Mouse (Mus musculus): ENCODE measurements around the gene Pgpep1.

The Pgpep1 gene

DNA sequence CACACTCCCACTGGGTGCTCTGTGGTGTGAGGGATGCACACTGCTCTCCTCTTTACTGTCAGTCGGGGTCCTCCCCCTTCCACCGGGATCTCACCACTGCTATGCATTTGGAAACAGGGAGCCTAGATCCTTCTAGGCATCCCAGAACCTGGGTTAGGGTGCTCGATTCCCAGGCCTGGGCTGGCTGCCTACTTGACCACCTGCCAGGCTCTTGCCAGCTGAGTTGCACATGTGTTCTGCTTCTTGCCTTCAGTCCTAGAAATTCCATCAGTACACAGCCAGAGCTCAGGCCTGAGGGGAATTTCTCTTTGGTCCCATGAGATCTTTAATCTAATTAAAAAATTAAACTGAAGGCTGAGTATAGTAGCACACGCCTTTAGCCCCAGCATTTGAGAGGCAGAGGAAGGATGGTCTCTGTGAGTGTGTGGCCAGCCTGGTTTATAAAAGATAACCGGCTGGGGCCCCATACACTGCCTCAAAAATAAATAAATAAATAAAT lies 29.8 kb upstream of the Pgpep1 start:
- DNase-seq, result peak in 1 of 2 experiments; percentile 43

DNA sequence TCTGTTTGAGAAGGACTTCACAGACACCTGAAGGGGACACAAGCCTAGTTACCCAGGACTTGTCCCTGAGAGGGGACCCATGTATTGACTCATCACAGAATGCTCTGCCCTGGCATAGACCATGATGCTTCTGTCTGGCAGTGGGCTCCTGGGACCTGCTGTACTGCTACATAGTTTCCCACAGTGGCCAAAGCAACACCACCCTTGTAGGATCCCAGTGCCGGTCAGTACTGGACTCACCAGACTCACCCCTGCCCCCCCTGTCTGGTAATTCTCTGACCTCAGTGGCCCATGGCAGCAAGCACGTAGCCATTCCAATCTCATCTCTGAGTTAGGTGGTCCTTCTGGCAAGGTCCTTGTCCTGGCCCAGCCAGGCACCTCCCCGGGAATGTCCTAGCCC lies 27.9 kb upstream of the Pgpep1 start:
- no peak for DNase-seq

DNA sequence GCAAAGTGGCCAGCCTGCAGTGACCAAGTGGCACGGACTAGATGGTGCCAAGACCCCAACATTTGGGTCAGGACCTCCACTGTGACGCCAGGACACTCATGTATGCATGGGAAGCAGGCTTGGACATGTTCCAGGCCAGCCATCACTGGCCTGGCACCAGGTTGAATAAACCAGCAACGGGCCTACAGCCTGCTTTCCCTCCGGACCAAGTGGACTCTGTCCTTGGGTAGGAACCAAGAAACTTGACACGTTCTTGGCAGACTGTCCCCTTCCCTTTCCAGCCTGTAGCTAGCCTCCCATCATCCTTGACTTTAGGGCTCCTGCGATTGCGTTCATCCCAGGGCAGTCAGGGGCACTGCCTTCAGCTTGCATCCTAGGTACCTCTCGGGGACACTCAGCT lies 27.4 kb upstream of the Pgpep1 start:
- peak; percentile 84 for DNase-seq

DNA sequence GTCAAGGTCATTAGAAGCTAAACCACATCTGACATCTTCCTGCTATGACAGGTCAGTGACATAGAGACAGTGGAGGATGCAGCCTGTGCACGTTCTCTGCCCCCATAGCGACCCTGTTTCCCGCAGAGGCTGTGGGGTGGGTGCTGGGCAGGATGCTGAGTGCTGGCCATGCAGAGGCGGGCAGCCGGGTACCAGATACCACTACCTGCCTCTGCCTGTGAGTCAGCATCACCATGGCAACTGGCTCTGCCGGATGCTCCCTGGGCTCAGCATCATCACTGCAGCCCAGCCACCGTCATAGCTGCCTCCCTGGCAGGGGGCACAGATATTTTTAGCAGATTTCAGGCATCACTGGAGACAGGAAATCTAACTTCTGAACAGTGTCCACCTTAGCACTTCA lies 24.1 kb upstream of the Pgpep1 start:
- DNase-seq, result no peak

DNA sequence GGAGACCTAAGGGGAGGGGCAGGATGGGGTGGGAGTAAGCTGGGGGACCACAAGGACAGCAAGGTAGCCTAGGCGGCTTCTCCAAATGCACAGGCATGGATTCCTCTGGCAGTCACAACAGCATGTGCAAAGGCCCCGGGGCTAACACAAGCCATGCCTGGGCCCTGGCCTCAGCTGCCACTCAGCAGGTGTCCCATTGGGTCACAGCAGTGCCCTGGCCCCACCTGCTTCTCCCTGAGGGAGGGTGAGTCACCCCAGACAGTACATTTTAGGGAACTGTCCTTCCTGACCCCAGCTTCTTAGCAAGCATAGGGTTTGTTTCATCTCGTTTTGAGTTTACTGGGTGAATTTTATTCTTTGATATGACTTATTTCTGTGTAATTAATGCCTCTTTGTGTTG lies 22.5 kb upstream of the Pgpep1 start:
- DNase-seq, result no peak

DNA sequence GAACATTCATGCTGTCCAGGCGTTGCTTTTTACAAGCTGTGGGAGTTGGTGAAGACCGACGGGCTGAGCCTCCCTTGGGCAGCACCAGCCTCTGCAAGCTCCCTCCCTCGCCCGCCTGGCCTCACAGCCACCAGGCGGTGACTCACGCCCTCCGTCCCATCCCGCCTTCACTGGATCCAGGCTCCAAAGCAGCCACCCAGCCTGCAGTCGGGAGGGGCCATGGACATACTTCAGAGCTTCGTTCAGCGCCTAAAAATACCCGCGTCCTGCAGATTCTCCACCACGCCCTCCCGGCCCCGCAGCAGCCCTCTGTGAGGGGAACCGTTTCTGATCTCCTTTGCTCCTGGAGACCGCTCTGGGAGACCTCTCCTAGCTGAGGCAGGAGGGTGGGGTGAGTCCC lies 22.0 kb upstream of the Pgpep1 start:
- DNase-seq, result no peak

DNA sequence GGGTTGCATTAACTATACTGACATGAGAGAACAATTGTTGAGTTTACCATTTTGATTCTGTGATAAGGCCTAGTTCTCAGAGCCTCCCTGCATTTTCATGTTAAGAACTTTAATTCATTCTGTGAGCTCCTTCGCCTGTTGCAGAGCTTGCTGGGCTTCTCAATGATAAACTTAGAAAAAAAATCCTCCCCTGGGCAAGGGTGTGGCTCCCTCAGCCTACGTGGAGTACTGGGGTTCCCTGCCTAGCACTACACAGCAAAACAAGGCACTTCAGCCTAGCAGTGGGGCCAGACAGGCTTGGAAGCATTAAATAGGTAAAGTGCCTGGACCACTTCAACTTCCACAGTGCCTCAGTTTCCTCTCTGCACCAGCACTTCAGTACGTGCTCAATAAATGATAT lies 21.2 kb upstream of the Pgpep1 start:
- DNase-seq, result no peak

DNA sequence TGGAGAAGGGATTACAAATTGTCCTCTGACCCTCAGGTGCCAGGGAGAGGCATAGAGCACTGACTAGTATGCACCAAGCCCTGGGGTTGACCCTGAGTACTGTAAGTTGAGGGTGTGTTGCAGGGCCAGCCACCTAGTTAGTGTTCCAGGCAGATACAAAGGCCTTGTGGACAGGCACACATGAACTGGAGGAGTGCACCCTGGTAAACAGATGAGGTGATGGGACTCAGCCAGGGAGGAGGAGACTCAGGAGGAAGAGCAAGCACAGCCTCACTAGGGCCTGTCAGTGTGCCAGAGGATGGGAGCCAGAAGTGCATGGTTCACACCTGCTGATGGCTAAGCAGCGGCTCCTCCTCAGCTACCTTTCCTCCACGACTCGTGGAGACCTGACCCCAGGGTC lies 19.9 kb upstream of the Pgpep1 start:
- no peak for DNase-seq

DNA sequence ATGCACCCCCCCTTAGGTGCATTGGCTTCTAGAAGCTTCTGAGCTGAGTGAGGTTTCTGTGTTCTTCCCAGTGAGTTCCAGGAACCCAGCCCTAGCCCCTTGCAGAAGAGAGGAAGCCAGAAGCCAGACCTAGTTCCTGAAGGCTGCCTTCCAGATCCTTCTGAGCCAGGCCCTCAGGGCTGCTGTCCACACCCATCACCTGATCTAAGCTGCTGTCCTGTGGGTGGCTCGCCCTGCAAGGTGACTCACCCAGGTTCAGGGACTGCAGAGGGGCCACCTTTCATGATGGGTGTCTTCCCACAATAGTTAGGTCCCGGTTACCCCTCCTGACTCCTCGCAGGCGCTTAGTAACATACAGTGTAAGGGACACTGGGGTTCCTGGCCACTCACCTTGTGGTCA lies 19.2 kb upstream of the Pgpep1 start:
- no peak for DNase-seq

DNA sequence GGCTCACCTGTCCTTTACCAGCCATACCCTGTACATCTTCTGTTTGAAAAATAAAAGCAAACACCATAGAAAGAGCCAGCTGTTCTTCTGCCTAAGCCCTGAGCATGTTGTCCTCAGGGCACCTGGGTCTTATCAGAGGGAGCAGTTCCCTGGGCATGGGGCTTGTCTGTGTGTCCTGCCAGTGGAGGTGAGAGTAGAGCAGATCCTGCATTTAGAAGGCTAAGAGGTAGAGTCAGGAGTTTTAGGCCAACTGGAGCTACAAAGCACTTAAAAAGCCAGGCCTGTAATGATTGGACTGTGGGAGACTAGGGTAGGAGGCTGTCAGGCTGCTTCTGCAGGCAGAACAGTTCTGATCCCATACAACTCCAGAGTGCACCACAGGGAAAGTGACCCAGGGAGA lies 18.5 kb upstream of the Pgpep1 start:
- no peak for DNase-seq

DNA sequence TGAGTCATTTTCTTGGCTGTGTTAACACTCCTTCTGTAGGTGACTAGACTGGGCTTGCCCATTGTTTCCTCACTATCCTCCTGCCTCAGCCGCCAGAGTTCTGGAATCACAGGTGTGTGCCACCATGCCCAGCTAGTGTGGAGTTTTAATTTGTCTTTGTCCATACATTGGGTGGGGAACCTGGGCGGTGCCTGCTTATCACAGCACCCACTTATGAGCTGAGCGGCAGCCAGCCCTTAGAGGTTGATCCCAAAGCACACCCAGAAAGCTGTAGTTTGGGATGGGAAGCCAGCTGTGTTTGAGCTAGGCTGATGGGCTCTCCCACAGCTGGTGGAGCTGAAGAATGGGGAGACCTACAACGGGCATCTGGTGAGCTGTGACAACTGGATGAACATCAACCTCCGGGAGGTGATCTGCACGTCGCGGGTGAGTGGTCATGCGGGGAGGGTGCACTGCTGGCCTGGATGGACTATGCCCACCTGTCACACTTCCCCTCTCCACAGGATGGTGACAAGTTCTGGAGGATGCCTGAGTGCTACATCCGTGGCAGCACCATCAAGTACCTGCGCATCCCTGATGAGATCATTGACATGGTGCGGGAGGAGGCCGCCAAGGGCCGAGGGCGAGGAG lies 17.4 kb upstream of the Pgpep1 start:
- no peak for DNase-seq

DNA sequence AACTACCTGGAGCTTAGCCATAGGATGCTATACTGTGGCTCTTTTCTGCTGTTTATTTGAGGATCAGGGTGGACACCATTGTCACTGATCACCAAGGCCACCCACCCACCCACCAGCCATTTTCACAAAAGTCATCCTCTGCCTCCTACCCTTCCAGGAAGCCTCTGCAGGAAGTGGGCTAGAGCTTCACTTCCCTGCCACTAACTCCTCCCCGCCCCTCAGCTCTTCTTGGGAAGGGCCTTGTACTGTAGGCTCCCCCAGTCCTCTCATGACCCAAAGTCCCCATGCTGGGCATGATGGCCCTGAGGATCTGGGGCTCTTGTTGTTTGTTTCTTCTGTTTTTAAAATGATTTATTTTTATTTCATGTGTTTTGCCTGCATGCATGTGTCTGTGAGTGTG lies 15.1 kb upstream of the Pgpep1 start:
- DNase-seq, result no peak

DNA sequence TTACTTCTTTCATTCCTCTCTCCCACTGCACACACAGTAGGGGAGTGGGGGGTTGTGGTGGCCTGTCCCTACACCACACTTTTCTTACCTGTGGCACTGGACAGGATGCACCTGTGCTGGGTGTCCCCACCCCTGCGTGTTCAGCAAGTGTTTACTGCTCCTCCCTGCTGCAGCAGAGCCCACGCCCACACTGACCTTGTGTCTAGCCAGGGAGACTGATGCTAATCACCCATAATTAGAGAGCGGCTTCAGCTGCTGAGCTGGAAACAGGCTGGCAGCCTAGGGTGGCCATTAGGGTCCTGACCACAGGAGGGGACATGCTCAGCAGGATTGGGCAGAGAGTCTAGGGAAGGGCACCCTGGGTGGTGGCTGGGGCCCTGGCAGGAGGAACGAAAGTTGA lies 14.5 kb upstream of the Pgpep1 start:
- DNase-seq, result no peak

DNA sequence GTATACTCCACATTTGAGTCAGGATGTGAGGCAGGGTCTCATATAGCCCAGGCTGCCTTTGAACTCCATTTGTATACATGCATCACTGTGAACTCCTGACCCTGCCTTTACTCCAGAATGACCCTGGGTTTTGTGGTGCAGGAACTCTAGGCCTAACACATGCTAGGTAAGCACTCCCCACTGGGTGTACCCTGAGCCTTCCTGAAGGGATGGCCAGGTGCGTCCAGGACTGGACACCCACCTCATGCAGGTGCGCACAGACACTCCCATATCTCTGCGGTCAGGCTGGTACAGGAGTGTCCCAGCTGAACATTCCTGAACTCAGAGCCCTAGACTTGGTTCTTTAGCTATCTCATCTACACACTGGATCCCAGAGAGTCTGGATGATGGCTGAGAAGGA lies 13.9 kb upstream of the Pgpep1 start:
- DNase-seq, result no peak

DNA sequence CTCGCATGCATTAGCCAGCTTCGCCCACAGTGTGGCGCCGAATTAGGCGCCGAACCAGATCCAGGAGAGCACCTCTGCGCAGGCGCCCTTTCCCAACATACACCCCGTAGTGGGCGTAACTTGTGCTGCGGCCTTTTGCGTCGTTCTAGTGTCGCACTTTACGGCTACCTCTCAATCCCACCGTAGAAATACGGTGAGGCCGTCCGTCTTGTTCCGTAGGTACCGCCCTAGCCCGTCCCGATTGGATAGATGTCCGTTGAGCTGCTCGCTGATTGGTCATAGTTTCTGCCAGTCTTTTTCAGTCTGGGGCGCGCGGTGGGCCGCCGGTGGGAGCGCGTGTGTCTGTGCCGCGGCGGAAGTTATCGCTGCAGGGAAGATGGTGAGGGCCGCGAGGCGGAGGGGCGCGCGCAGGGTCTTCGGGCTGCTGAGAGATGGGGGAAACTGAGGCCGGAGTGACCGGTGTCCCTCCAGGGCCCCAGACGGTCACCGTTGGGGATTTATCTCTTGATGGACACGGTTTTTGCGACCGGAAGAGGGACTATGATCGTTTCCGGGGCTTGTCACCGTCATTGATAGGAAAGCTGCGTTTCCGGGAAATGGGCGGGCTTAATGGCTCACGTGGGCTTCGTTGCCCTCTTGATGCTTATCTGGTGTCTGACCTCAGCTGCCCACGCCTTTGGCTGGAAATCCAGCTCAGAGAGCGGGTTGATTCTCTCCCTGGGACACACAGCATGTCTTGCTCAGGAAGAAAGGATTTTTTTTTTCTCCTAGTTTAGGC lies 13.1 kb upstream of the Pgpep1 start, which contains the start of gene Lsm4:
Gene Lsm4, plus strand, starts transcription at position 170 of the 778 bp plus-strand sequence.
- peak; percentile 97 to 98 for DNase-seq

DNA sequence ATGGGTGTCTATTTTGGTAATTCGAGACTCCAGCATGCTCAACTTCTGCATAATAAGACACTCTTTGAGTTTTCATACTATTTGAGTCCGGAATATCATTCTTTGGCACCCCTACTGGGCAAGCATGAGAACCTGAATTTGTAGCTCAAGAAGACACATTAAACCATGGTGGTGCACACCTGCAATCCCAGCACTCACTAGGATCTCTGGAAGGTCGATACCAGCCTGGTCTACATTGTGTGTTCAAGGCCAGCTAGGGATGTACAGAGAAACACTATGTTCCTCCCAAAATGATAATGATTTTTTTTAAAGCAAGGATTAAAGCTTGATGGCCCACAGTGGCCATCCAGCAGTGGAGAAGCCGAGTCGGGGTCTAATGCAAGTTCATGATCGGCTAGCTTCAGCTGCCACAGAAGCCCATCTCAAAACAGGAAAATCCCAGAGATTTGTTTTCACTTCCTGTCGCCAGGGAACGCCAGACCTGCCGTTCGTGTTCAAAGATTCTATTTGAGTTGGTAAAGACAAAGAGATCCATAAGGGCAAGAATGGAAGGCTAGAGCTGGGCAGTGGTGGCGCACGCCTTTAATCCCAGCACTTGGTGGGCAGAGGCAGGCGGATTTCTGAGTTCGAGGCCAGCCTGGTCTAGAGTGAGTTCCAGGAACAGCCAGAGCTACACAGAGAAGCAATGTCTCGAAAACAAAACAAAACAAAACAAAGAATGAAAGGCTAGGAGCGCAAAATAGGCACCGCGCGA lies 12.3 kb upstream of the Pgpep1 start:
- DNase-seq, result no peak

DNA sequence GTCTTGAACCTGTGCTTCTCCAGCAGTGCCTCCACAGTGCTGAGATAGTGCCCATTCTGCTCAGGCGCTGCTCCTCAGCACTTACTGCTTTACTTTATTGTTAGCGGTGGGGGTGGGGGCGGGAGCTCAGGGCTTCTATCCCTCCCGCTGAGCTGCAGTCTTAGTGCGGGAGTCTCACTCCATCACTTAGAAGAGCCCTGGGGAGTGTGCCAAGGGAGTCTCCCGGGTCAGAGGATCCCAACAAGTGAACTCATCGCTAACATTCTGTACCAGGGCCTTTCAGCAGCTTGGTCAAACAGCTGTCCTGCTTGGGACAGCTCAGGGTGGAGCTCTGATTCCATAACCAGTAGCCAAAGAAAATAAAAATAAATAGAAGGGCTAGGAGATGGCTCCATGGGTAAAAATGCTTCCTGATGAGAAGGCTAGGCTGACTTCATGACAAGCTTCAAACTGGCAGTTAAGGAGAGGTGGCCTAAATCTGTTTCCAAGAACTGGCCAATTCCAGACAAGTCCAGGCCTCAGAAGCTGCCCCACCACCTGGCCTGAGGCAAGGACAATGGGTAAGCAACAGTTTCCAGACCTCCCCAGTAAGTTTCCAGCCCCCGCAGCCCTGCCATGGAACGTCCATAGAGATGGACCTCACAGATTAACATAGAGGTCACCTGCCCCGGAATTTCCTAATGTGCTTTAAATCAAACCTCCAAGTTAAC lies 11.6 kb upstream of the Pgpep1 start:
- DNase-seq, result peak in 1 of 2 experiments; percentile 35

DNA sequence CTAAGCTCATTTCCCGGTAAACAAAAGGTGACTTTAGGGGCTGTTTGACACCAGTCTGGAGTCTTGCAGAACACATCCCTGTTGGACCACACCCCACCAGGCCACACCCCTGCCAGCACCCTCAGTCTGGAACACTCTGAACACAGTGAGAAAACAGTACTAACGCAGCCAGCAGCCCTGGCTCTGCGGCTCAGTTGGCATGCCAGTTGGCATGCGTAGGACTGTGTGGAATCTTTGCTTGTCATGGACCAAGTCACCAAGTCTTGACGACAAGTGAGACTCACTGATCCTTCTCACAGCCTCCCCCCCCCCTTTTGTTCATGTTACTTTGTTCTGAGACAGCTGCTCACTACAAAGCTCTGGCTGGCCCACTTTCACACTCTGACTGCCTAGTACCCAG lies 6.9 kb upstream of the Pgpep1 start:
- peak in 1 of 2 experiments; percentile 56 for DNase-seq

DNA sequence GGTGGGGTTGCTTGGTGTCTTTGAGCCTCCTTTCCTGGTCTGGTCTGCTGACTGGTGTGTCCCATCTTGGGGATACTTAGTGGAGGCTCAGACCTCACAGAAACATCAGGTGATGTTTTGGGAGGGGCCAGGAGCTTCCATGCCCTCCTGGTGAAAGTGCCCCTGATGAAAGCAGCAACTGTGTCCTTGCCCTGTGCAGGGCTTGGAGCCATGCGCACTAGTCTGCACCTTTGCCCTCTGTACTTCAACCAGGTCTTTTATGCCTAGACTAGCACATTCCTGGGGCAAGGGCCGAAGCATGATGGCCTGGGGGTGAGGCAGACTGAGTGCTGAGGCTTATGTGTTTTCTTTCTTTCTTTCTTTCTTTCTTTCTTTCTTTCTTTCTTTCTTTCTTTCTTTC lies 5.4 kb upstream of the Pgpep1 start:
- no peak for DNase-seq

DNA sequence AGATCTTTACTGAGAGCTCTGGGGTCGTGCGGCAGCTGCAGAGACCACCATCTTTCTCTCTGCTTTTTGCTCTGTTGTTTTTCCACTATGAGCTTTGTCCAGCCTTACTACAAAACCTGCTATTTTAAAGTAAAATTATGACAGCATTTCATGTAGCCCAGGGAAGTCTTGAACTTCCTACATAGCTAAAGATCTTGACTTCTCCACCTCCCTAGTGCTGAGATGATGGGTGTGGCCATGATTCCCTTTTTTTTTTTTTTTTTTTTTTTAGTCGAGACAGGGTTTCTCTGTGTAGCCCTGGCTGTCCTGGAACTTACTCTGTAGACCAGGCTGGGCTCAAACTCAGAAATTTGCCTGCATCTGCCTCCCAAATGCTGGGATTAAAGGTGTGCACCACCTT lies 4.4 kb upstream of the Pgpep1 start:
- DNase-seq, result no peak

DNA sequence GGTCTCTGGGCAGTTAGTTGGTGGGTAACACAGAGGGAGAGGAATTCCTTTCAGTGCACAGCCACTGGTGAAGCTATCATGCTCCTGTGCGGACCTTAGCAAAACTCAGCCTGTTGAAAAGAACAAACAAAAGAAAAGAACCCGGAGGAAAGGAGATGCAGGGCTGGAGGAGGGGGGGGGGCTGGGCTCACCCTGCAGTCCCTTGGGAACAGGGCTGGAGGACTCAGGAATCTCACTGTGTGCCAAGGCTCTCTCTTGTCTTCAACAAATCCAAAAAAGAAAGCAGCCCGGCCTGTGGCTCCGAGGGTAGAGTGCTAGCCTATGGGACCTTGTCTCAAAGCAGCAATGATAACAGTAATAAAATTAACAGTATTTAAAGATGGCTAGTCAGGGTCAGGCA lies 3.5 kb upstream of the Pgpep1 start:
- DNase-seq, result no peak

DNA sequence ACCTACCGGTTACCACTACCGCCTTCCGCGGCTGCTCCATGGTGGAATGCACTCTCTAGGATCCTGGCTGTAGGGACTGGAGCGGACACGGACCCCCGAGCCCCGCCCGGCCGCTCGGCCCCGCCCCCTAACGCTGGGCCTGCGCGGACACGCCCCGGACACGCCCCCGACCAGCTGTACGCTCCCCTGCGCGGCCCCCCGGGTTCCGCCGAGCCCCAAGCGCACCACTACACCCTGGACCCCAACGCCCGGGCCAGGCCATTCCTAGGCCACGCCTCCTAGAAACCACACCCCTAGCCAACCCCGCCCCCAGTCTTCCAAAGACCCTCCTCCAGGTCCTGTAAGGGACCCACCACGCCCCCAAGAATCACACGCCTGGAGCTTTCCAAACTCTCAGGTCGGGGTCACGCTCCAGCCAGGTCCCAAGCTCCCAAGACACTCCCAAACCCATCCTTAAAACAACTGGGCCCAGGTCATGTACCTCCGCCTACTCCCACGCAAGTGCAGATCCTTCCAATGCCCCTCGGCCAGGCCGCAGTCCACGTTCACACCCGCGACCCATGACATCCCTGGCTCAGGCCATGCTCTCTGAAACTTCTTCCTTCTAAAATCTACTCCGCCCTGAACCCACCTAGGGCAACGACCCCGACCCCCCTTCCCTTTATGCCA lies 450 bp downstream of the Pgpep1 start:
- peak; percentile 78 to 87 for DNase-seq

Data from cerebellum, postnatal 10 days (tissue).